Mouse (Mus musculus): ENCODE results near the gene Zfp688. TPM values are rescaled to one million over a fixed set of nuclear protein-coding genes. Genes with fewer than 3 reads are reported as not detected.
"Not testable (repeated sequence)": the region's sequence is repeated elsewhere in the genome, so short reads cannot be mapped to it uniquely, and the experiment has no call there.

Zfp688 gene
- total RNA-seq (2022) = 10 to 100 TPM; 11.8 to 16.7 (median 14.6) TPM

DNA sequence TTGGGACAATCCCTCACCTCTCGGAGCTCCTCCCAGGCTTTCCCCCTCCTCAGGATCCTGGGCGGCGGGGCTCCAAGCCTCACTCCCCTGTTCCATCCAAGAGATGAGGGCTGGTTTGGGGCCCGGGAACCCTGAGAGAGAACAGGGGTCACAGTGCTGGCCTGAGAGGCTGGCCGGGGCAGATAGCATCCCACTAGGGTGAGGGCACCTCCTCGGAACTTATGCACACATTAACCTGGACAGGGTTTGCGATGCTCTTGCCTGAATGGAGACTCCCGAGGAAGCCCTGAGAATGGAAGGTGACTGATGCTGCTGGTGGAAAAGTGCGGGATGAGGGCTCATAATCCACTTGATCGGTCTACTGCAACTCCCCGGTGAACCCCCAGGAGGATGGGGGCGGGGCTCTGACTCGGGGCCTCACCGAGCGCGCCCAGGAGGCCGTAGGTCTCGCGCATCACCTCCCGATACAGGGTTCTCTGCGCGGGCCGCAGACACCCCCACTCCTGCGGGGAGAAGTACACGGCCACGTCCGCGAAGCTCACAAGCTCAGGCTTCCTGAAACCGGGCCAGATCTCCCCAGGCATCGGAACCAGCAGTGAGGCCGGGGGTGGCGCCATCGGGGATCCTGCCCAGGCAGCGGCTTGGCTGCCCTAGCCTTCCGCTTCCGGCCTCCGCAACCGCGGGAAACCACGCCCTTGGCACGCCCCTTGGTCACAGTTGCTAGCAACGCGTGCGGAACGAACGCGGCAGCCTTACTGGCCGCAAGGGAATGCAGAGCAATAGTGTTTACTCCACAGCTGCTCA lies at the start of gene Zfp688:
Gene Zfp688, minus strand, starts transcription at position 681 of the 804 bp plus-strand sequence.
- peak; percentile 83 to 87 for DNase-seq (ENCODE audit: low spot score in 2 of 2)

DNA sequence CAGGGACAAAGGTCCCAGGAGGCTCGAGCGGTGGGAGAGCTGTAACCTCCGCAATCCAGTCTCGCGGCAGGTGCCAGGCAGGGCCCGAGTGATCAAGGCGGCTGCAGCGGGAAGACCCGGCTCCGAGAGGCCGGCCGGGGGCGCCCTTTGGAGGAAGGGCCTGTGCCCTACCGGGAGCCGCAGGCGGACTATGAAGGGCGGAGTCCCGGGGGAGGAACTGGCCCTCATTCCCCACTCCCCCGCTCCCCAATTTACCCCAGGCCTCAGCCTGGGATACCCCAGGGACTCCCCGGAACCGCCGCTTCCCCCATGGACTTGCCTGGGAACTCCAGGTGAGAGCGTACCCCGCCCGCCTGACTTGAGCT lies 49.8 kb upstream of the Zfp688 start:
- DNase-seq (ENCODE audit: low spot score in 2 of 2) = no peak

DNA sequence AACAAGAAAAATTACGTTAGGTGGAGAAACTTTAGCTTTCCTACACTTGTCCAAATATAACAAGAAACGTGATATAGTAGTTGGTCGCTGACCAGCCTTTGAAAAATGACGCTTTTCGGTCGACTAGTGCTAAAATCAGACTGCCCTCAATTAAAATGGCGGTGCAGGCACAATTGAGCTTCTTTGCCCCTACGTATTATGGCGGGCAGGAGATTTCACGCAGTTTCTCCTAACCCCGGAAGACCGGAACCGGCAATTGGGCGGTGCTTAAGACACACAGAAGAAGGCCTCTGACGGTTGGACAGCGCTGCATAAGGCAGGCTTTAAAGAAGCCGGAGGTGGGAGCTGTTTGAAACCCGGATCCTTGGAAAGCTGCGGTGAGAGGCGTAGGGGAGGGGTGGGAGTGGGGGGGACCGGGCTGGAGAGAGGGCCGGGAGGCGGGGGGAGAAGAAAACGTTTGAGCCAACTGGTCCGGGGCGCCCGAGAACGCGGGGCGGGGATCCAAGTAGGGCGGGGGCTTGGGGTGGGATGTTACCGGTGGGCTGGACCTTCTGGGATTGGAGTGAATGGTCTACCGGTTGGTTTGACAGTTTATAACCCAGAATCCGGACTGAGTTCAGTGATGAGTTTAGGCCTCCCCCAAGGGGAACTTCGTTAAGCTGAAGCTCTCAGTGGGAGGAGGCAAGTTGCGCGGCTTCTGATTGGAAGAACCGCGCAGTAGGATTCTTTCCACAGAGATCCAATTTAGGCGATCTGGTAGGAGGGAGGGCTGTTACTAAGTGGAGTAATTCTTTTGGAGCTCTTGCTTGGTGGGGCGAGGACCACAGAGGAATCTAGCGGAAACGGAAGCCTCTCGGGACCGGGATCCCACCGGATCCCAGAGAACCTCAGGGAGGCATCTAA lies 49.1 kb upstream of the Zfp688 start:
- peak; percentile 93 to 96 for DNase-seq (ENCODE audit: low spot score in 2 of 2)

DNA sequence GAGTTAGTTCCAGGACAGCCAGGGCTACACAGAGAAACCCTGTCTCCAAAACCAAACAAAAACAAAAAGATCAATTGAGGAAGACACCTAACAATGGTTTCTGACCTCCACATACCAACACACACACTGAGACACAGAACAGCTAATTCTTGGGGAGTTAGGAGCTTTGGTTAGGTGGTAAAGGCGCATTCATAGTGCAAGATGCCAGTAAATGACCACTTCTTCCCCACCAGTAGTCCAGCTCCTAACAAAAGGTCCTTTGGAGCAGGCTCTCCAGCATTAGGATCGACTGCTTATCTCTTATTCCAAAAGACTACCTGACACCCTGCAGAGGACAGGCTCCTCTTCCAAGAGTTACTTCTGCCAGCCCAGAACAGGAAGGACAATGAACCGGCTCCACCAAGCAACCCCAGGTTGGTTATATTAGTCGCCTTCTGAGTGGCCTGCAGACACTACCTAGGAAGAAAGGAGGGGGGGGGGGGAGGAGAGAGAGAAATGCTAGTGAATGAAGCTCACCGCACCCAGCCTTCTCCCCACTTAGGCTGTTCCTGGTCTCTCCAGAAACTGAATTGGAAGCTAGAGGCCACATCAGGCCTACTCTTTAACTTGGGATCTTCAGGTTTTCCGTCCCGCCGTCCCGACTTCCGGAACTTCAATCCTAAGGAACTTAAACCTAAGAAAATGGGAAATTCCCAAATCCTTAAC lies 48.3 kb upstream of the Zfp688 start:
- no peak for DNase-seq (ENCODE audit: low spot score in 2 of 2)

DNA sequence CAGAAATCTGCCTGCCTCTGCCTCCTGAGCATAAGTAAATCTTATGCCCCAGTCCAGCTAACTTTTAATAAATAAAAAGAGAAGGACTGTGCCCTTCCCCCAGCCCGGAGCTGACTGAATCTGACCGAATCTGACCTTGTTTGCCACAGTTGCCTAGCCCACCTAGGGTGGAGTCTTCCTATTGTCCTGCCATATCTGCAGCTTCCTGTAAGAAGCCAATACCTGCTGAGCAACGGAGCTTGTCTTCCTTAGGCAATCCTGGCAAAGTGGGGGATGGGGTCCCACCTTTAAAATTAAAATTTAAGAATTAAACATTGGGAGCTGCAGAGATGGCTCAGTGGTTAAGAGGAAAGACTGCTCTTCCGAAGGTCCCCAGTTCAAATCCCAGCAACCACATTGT lies 44.7 kb upstream of the Zfp688 start:
- no peak for DNase-seq (ENCODE audit: low spot score in 2 of 2)

DNA sequence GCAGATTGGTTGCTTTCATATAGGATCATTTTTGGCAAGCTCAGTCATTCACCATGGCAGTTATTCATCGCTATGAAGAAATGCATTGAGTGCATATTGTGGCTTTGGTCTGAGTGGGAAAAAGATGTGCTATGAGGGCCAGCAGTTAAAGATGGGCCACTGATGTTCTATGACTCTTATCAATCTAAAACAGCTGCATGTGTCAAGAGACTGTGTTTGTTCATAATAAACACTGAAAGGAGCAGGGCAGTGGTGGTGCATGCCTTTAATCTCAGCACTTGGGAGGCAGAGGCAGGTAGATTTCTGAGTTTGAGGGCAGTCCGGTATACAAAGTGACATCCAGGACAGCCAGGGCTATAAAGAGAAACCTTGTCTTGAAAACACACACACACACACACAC lies 43.8 kb upstream of the Zfp688 start:
- not testable (repeated sequence) for DNase-seq (ENCODE audit: low spot score in 2 of 2)

DNA sequence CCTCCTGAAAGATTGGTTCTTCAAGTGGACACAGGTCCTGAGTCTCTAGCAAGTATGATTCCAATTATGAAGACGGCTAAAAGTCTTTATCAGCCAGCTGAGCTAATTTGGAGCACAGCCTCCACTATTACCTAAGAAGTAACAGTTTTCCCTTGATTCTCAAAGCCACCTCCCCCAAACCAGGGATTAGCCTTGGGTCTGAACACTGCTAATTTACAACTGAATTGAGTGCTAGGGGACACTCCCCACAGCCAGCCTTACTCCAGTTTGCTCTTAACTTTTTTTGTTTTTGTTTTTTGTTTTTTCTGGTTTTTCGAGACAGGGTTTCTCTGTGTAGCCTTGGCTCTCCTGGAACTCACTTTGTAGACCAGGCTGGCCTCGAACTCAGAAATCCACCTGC lies 43.3 kb upstream of the Zfp688 start:
- no peak for DNase-seq (ENCODE audit: low spot score in 2 of 2)

DNA sequence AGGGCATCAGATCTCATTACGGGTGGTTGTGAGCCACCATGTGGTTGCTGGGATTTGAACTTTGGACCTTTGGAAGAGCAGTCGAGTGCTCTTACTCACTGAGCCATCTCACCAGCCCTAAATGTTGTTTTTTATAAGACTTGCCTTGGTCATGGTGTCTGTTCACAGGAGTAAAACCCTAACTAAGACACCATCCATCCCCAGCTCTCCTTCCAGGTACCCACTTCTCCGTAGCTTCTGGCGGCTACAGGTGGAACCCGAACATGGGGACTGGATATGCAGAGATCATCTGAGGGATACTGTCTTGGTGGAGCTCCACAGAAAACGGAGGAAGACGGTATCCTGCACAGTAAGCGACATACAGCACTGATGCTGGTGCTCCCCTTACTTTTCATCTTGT lies 37.4 kb upstream of the Zfp688 start, which contains the start of gene Prr14:
Gene Prr14, plus strand, starts transcription at position 301 of the 400 bp plus-strand sequence.
- DNase-seq (ENCODE audit: low spot score in 2 of 2) = not testable (repeated sequence)

DNA sequence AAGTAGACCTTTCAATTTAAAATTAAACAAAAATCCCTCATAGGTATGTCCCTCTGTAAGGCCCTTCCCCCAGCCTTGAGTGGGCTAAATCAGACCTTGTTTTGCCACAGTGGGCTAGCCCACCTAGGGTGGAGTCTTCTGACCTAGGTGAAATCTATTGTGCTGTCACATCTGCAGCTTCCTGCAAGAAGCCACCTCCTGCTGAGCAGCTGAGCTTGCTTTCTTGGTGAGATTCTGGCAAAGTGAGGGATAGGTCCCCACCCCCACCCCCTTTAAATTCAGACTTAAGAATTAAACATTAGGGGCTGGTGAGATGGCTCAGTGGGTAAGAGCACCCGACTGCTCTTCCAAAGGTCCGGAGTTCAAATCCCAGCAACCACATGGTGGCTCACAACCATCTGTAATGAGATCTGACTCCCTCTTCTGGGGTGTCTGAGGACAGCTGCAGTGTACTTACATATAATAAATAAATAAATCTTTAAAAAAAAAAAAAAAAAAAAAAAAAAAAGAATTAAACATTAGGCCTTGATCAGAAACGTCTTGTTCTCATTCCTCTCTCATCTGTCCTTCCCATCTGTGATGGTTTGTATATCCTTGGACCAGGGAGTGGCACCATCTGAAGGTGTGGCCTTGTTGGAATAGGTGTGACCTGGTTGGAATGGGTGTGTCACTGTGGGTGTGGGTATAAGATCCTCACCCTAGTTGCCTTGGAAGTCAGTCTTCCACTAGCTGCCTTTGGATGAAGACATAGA lies 36.7 kb upstream of the Zfp688 start:
- not testable (repeated sequence) for DNase-seq (ENCODE audit: low spot score in 2 of 2)

DNA sequence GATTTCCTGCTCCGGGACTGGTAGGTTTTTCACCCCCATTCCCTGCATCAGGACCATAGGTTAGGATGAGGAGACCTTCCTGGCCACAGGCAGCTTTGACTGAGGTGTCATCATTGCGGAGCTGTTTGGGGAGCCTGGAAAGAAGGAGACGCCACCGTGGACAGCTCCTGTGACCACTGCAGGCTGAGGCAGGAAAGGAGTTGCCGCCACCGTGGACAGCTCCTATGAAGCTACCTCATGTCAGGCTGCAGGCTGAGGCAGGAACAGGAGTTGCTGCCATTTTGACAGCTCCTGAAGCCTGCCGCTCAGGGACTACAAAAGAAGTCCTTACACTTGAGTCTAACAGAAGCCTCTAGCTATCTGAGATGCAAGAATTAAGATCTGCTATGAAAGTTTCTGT lies 33.0 kb upstream of the Zfp688 start:
- no peak for DNase-seq (ENCODE audit: low spot score in 2 of 2)

DNA sequence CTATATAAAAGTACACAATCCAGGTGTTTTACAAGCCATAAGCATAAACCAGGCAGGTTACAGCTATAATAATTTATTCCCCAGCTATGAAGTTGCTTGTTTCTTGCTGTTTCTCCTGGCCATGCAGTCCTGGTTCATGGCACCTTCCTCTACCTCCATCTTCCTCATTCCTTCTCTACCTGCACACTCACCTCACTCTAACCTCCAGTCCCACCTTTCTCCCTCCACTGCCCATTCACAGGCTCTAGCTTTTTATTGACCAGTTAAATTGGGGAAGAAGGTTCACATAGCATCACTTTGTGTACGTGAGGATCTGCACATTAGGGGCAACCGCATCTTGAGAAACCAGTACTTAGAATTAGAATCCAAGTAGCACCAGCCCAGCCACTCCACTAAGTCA lies 31.2 kb upstream of the Zfp688 start:
- DNase-seq (ENCODE audit: low spot score in 2 of 2) = no peak

DNA sequence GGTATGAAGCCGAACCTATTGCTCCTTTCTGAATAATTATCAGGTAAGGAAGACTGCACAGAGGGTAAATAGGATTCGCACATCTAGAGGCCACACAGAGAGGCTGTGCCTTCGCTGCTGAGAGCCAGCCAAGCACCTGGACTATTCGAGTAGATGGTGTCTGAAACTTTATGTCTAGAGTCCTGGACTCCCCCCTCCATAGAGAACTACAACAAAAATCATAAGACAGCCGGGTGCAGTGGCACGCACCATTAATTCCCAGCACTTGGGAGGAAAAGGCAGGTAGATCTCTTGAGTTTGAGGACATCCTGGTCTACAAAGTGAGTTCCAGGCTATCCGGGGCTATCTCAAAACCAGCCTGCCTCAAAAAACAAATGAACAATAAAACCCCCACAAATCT lies 28.1 kb upstream of the Zfp688 start:
- DNase-seq (ENCODE audit: low spot score in 2 of 2) = no peak

DNA sequence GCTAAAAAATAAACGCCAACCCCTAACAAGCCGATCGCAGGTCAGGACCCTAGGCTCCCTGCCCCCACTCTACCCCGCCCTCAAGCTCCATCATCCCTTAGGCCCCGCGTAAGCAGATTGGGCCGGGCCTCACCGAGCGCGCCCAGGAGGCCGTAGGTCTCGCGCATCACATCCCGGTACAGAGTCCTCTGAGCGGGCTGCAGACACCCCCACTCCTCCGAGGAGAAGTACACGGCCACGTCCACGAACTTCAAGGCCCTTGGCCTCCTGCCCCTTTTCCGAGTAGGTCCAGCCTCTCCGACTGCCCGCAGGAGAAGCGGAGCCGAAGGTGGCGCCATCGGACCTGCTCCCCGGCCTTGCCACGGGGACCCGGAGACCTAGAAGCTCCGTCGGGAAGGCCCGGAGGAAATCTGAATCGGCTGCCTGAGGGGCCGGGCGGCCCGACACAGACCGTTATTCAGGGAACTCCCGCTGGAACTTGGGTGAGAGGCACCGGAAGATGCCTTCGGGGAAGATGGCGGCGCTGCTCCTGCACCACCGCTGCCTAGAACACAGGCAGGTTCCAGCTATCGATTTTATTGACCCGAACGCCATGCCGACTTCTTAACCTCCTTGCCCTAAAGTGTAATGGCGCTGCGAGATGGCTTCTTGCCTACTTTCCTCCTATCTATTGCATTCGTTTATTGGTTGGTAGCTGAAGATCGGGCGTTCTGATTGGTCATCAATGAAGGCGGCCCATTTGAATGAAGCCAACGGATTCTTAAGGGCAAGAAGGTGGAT lies 26.8 kb upstream of the Zfp688 start, which contains the start of gene Zfp689:
Gene Zfp689, minus strand, starts transcription at position 638 of the 780 bp plus-strand sequence.
- peak; percentile 96 for DNase-seq (ENCODE audit: low spot score in 2 of 2)

DNA sequence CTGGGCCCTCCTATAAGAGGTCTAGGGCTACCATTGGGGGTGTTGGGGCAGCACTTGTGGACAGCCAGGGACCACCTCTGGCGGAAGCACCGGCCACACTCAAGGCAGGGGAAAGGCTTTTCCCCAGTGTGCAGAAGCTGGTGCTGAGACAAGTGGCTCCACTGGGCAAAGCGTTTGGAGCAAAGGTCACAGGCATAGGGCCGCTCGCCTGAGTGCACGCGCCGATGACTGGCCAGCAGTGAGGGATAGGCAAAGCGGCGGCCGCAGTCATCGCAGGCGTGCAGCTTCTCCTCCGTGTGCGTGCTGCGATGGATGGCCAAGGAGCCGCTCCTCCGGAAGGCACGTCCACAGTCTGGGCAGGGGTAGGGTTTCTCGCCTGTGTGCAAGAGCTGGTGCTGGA lies 22.1 kb upstream of the Zfp688 start:
- DNase-seq (ENCODE audit: low spot score in 2 of 2) = no peak

DNA sequence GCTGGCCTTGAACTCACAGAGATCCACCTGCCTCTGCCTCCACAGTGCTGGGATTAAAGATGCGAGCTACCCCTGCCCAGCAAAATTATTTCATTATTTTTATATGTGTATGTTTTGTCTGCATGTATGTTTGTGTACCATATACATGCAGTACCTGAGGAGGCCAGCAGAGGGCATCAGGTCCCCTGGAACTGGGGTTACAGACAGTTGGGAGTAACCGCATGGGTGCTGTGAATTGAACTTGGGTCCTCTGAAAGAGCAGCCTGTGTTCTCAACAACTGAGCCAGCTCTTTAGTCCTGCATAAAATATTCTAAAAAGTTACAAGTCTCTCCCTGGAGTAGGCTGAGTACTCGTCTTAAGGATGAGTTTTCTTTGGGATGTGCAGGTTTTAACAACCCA lies 15.9 kb upstream of the Zfp688 start:
- no peak for DNase-seq (ENCODE audit: low spot score in 2 of 2)

DNA sequence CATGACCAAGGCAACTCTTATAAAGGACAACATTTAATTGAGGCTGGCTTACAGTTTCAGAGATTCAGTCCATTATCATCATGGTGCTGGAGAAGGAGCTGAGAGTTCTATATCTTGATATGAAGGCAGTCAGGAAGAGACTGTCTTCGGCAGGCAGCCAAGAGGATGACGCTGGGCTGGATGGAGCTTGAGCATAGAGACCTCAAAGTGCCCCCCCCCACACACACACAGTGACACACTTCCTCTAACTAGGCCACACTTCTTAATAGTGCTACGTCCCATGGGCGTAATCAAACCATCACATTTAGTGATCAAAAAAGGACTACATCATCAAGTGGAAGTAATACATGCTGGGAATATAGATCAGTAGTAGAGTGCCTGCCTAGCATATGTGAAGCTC lies 13.3 kb upstream of the Zfp688 start:
- no peak for DNase-seq (ENCODE audit: low spot score in 2 of 2)

DNA sequence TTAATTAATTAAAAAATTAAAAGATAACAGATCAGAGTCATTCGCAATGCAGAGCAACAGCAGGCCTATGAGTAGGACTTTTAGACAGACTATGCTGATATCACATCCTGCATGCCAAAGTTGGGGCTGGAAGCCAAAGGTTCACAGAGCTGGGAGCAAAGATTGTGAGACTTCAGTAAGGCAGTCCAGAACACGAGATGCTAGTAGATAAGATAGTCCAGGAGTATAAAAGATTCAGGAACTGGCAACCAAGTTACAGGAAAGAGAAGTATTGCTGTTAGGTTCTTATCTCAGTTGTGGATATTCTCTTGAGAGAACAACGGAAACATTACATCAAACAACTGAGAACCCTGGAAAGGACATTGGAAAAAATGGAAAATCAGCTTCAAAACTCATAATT lies 4.5 kb upstream of the Zfp688 start:
- no peak for DNase-seq (ENCODE audit: low spot score in 2 of 2)

DNA sequence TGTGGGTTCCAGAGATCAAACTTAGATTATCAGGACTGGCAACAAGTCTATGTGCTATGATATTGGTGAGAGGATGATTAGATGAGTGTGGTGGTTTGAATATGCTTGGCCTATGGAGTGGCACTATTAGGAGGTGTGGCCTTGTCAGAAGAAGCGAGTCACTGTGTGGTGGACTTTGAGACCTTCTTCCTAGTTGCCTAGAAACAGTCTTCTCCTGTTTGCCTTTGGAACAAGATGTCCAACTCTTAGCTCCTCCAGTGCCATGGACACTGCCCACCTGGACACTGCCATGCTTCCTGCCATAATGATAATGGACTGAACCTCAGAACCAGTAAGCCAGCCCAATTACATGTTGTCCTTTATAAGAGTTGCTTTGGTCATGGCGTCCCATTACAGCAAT lies 4.0 kb upstream of the Zfp688 start:
- no peak for DNase-seq (ENCODE audit: low spot score in 2 of 2)

DNA sequence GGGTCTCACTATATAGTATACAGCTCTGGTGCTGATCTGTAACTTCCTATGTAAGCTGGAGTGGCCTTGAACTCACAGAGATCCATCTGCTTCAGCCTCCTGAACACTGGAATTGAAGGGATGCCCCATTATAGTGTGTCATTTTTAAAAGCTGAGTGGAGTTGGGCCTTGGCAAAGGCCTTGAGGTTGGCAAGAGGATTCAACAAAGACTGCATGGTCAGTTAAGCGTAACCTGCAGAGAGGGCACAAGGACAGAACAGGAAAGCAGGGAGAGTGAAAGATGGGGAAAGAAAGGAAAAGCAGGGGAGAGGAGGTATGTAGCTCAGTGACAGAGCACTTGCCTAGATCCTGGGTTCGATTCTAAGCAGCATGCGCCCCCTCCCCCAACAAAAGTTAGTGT lies 3.4 kb upstream of the Zfp688 start:
- no peak for DNase-seq (ENCODE audit: low spot score in 2 of 2)

DNA sequence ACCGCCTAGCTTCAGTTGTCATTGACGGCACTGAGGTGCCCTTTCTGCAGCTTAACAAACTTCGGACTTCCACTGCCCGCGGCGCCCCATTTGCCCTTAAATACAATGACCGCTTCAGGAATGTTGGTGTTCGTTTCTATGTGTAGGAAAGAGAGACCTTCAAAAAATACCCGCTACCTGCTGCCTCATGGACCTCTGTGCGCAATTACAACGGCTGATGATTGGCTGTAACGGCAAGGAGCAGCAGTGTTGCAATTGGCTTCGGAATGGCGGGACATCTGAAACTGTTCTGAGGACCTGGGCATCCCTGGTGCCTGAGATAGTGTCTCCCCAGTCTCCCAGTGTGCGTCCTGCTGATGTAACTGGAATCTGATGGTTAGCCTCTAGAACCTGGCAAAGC lies 379 bp upstream of the Zfp688 start:
- DNase-seq (ENCODE audit: low spot score in 2 of 2) = peak; percentile 25 to 32

All from layer of hippocampus, adult 8-10 months (tissue).